Mouse (Mus musculus): ENCODE measurements around the gene Mcrip2.

GRCm38 (mm10) chr17:25877741-25878610 is 9.4 kb upstream of the Mcrip2 start:
- no peak for TF ChIP-seq POLR2A (IDR thresholded peaks at IDR 0.05; ENCODE audit: borderline replicate concordance, control insufficient read depth, low read depth, low read length)
- TF ChIP-seq CTCF (IDR thresholded peaks at IDR 0.05; ENCODE audit: control insufficient read depth, insufficient read depth, low read length): no peak
